Mouse (Mus musculus) bone marrow, adult 2 months (tissue): ENCODE measurements around the gene Tango6.
"Not testable (repeated sequence)": the region's sequence is repeated elsewhere in the genome, so short reads cannot be mapped to it uniquely, and the experiment has no call there.

Experiments
- CTCF ChIP-seq: fragments of 200-500 bp; IDR thresholded peaks from 2 replicates; pipeline ENCODE4 v1.5.1; 2011; ENCODE audit warnings: low read length, control low read depth; ENCODE audit not compliant: control insufficient read depth, insufficient read depth
- POLR2A ChIP-seq: fragments of 200-500 bp; IDR thresholded peaks from 2 replicates; pipeline ENCODE4 v1.6.1; 2011; ENCODE audit warnings: low read depth, mild to moderate bottlenecking, control low read depth, low read length, borderline replicate concordance; ENCODE audit not compliant: control insufficient read depth

GRCm38 (mm10) chr8:106884094-106884493, 201.2 kb downstream of the Tango6 start:
- not testable (repeated sequence) for TF ChIP-seq POLR2A, CTCF
